Comparison of ENCODE assay signal across 1 mouse cellular context in genomic region chr2:27480367-27480766, GRCm38 (mm10).
TF ChIP-seq lines count a peak whose summit lies in the region.

No protein-coding gene starts in this region.

TF ChIP-seq in MEL, 35 proteins besides CTCF, POLR2A, EP300 and RAD21 (continued from another document):
- TF ChIP-seq POLR2AphosphoS2 (IDR thresholded peaks at IDR 0.05; ENCODE audit: low read length) (no peak), USF2 (IDR thresholded peaks at IDR 0.05; ENCODE audit: borderline replicate concordance in 1 of 2, insufficient read depth in 1 of 2, low read depth in 1 of 2, low read length in 2 of 2) (no peak), MYC (IDR thresholded peaks at IDR 0.05; ENCODE audit: low read depth, low read length) (no peak), ZMIZ1 (IDR thresholded peaks at IDR 0.05; ENCODE audit: low read depth, low read length) (no peak), MYB (IDR thresholded peaks at IDR 0.05; ENCODE audit: low read depth, low read length) (no peak), BHLHE40 (IDR thresholded peaks at IDR 0.05; ENCODE audit: borderline replicate concordance, low read depth, low read length) (no peak), MEF2A (IDR thresholded peaks at IDR 0.05; ENCODE audit: extremely low read depth, insufficient replicate concordance, low read depth, low read length, poor library complexity, severe bottlenecking) (no peak), TCF12 (IDR thresholded peaks at IDR 0.05; ENCODE audit: low read depth, low read length) (no peak), SIN3A (IDR thresholded peaks at IDR 0.05; ENCODE audit: low read length) (no peak), RCOR1 (IDR thresholded peaks at IDR 0.05; ENCODE audit: low read depth, low read length) (no peak), POLR2AphosphoS5 (IDR thresholded peaks at IDR 0.05; ENCODE audit: borderline replicate concordance, low read depth, low read length) (no peak), UBTF (IDR thresholded peaks at IDR 0.05; ENCODE audit: borderline replicate concordance, insufficient read depth, low read depth, low read length) (no peak), TBP (IDR thresholded peaks at IDR 0.05; ENCODE audit: low read depth, low read length) (no peak), USF1 (IDR thresholded peaks at IDR 0.05; ENCODE audit: low read depth, low read length) (no peak), ZKSCAN1 (IDR thresholded peaks at IDR 0.05; ENCODE audit: low read depth, low read length) (no peak), GABPA (IDR thresholded peaks at IDR 0.05; ENCODE audit: low read depth, low read length) (no peak), JUND (IDR thresholded peaks at IDR 0.05; ENCODE audit: low read depth, low read length) (no peak)
